ENCODE assay signal across 7 mouse cellular contexts in genomic region chr6:83179390-83180117, GRCm38 (mm10). TPM values are rescaled to one million over a fixed set of nuclear protein-coding genes. Genes with fewer than 3 reads are reported as not detected.
DNase-seq lines count a peak whose midpoint lies in the region; ATAC-seq lines count a peak whose summit lies in the region.

No protein-coding gene starts in this region.

- H3K4me2 ChIP-seq in intestine, embryonic 15.5 days (replicated peaks), result peak overlapping the region; percentile 60
- H3K4me2 ChIP-seq in stomach, embryonic 14.5 days (replicated peaks; ENCODE audit: low read depth, low read length), result peak overlapping the region; percentile 47

- ATAC-seq in intestine, embryonic 15.5 days, result peak; percentile 64
- ATAC-seq in stomach, embryonic 14.5 days (ENCODE audit: insufficient number of reproducible peaks, insufficient read depth, low FRiP score, low read depth), result peak; percentile 47

- peaks cover 28% of the 10 kb centered on the region for H3K36me3 ChIP-seq in forebrain, embryonic 10.5 days (replicated peaks)
- H3K36me3 ChIP-seq in intestine, embryonic 15.5 days, result peaks cover 10% of the 10 kb centered on the region; the same call in 1 of the 2 replicates
- H3K36me3 ChIP-seq in stomach, embryonic 14.5 days (ENCODE audit: control insufficient read depth, insufficient read depth, low read length), result peaks cover 10% of the 10 kb centered on the region

- DNase-seq in Muller cell, postnatal 12 days (ENCODE audit: inconsistent ontology term), result peak; percentile 56
- peak; percentile 62 for DNase-seq in adrenal gland, postnatal 25 days
- peak; percentile 42 for DNase-seq in forebrain, embryonic 10.5 days (ENCODE audit: extremely low spot score, low spot score)
- DNase-seq in lung, postnatal 14 days, result peak; percentile 25
- DNase-seq in spleen, postnatal 10 days (ENCODE audit: low spot score in 2 of 2), result no peak

- H3K4me3 ChIP-seq in forebrain, embryonic 10.5 days, result peak overlapping the region; percentile 50
- peak overlapping the region; percentile 25 for H3K4me3 ChIP-seq in intestine, embryonic 15.5 days (replicated peaks)
- H3K4me3 ChIP-seq in stomach, embryonic 14.5 days (ENCODE audit: low read depth, low read length), result peak overlapping the region; percentile 22

- H3K9ac ChIP-seq in intestine, embryonic 15.5 days, result 0 out of 2 replicates have a peak overlapping the region, but pooled peaks have one; percentile 23
- H3K9ac ChIP-seq in stomach, embryonic 14.5 days (replicated peaks; ENCODE audit: low read depth, low read length), result 0 out of 2 replicates have a peak overlapping the region, but pooled peaks have one; percentile 18

- peak overlapping the region; percentile 77 for H3K27ac ChIP-seq in forebrain, embryonic 10.5 days
- no peak overlapping the region for H3K27ac ChIP-seq in intestine, embryonic 15.5 days
- no peak overlapping the region for H3K27ac ChIP-seq in stomach, embryonic 14.5 days (ENCODE audit: low read length)

- H3K27me3 ChIP-seq in forebrain, embryonic 10.5 days (ENCODE audit: poor library complexity, severe bottlenecking), result no peaks in the 10 kb centered on the region
- no peaks in the 10 kb centered on the region for H3K27me3 ChIP-seq in intestine, embryonic 15.5 days (replicated peaks)
- H3K27me3 ChIP-seq in stomach, embryonic 14.5 days (ENCODE audit: control insufficient read depth, insufficient read depth, low read length), result no peaks in the 10 kb centered on the region

- peaks cover 19% of the 10 kb centered on the region for H3K4me1 ChIP-seq in forebrain, embryonic 10.5 days
- peaks cover 12% of the 10 kb centered on the region for H3K4me1 ChIP-seq in intestine, embryonic 15.5 days (replicated peaks)
- peaks cover 8% of the 10 kb centered on the region; the same call in 1 of the 2 replicates for H3K4me1 ChIP-seq in stomach, embryonic 14.5 days (ENCODE audit: control insufficient read depth, insufficient read depth, low read length)

- H3K9me3 ChIP-seq in forebrain, embryonic 10.5 days, result no peaks in the 10 kb centered on the region
- no peaks in the 10 kb centered on the region for H3K9me3 ChIP-seq in intestine, embryonic 15.5 days
- H3K9me3 ChIP-seq in stomach, embryonic 14.5 days (ENCODE audit: control insufficient read depth, low read depth, low read length), result no peaks in the 10 kb centered on the region

- WGBS in forebrain, embryonic 10.5 days, result 17% methylated on average over 12 of the region's 12 CpGs
- WGBS in intestine, embryonic 15.5 days, result 25% methylated on average over 12 of the region's 12 CpGs
- WGBS in stomach, embryonic 14.5 days, result 19% methylated on average over 12 of the region's 12 CpGs

RNA-seq across cellular contexts. Expression of gene Dctn1, which starts 13.8 kb away (rescaled TPM):
- 138 and 172 TPM in 2 replicates for total RNA-seq in adrenal gland, postnatal 25 days (2021)
- 88.8 and 93.8 TPM in 2 replicates for polyA plus RNA-seq in forebrain, embryonic 10.5 days (2016; fragmentation: Nextera tagmentation; extraction: Ambion mirVana)
- 82.1 and 84.6 TPM in 2 replicates for polyA plus RNA-seq in intestine, embryonic 15.5 days (2015; fragmentation: Nextera tagmentation; extraction: Ambion mirVana)
- polyA plus RNA-seq in stomach, embryonic 14.5 days (2014; fragmentation: Nextera tagmentation; extraction: Ambion mirVana), result 70.4 and 73.9 TPM in 2 replicates

RNA-seq across cellular contexts. Expression of gene 1700003E16Rik, which starts 23.4 kb away (rescaled TPM):
- total RNA-seq in adrenal gland, postnatal 25 days (2021), result 0.61 and 1.2 TPM in 2 replicates
- 1.3 and 1.9 TPM in 2 replicates for polyA plus RNA-seq in forebrain, embryonic 10.5 days (2016; fragmentation: Nextera tagmentation; extraction: Ambion mirVana)
- 1.4 and 2.0 TPM in 2 replicates for polyA plus RNA-seq in intestine, embryonic 15.5 days (2015; fragmentation: Nextera tagmentation; extraction: Ambion mirVana)
- 0.77 and 1.2 TPM in 2 replicates for polyA plus RNA-seq in stomach, embryonic 14.5 days (2014; fragmentation: Nextera tagmentation; extraction: Ambion mirVana)

RNA-seq across cellular contexts. Expression of gene Wdr54, which starts 23.4 kb away (rescaled TPM):
- 1.2 and 5.1 TPM in 2 replicates for total RNA-seq in adrenal gland, postnatal 25 days (2021)
- polyA plus RNA-seq in forebrain, embryonic 10.5 days (2016; fragmentation: Nextera tagmentation; extraction: Ambion mirVana), result 13.9 and 14.7 TPM in 2 replicates
- polyA plus RNA-seq in intestine, embryonic 15.5 days (2015; fragmentation: Nextera tagmentation; extraction: Ambion mirVana), result 3.0 and 3.9 TPM in 2 replicates
- polyA plus RNA-seq in stomach, embryonic 14.5 days (2014; fragmentation: Nextera tagmentation; extraction: Ambion mirVana), result 5.3 and 5.8 TPM in 2 replicates

RNA-seq across cellular contexts. Expression of gene Slc4a5, which starts 40.1 kb away (rescaled TPM):
- 0.12 TPM in 1 of 2 replicates, not detected in the other for total RNA-seq in adrenal gland, postnatal 25 days (2021)
- polyA plus RNA-seq in forebrain, embryonic 10.5 days (2016; fragmentation: Nextera tagmentation; extraction: Ambion mirVana), result 0.30 and 1.1 TPM in 2 replicates
- 0.39 and 0.41 TPM in 2 replicates for polyA plus RNA-seq in intestine, embryonic 15.5 days (2015; fragmentation: Nextera tagmentation; extraction: Ambion mirVana)
- polyA plus RNA-seq in stomach, embryonic 14.5 days (2014; fragmentation: Nextera tagmentation; extraction: Ambion mirVana), result 0.34 and 0.38 TPM in 2 replicates

RNA-seq across cellular contexts. Expression of gene Rtkn, which starts 44.3 kb away (rescaled TPM):
- 17.6 and 22.6 TPM in 2 replicates for total RNA-seq in adrenal gland, postnatal 25 days (2021)
- 32.1 and 32.7 TPM in 2 replicates for polyA plus RNA-seq in forebrain, embryonic 10.5 days (2016; fragmentation: Nextera tagmentation; extraction: Ambion mirVana)
- 23.6 and 26.4 TPM in 2 replicates for polyA plus RNA-seq in intestine, embryonic 15.5 days (2015; fragmentation: Nextera tagmentation; extraction: Ambion mirVana)
- 18.8 and 19.2 TPM in 2 replicates for polyA plus RNA-seq in stomach, embryonic 14.5 days (2014; fragmentation: Nextera tagmentation; extraction: Ambion mirVana)

Comparison
In these comparisons a context has a peak if more than half of its experiments do, and no peak if none do; other contexts are left out.
1. DNase-seq: peak in Muller cell, postnatal 12 days (single experiment), adrenal gland, postnatal 25 days (single experiment), forebrain, embryonic 10.5 days (single experiment) and lung, postnatal 14 days (single experiment); none in spleen, postnatal 10 days (0 of 2).
2. Peak in every context shown above with its lines, with median percentiles within 50 percentile points of each other: H3K4me3 ChIP-seq.